Mouse (Mus musculus) small intestine, adult 2 months (tissue): ENCODE measurements around the gene Capns2. TPM values are rescaled to one million over a fixed set of nuclear protein-coding genes. Genes with fewer than 3 reads are reported as not detected.

Source experiments
- H3K27ac ChIP-seq: fragments of 200-500 bp; 2 replicates; pipeline ENCODE4 v1.5.1; 2012; ENCODE audit warnings: low read depth, low read length, control low read depth, inconsistent platforms; ENCODE audit not compliant: insufficient read depth
- H3K27me3 ChIP-seq: fragments of 200-500 bp; 2 replicates; pipeline ENCODE4 v1.6.1; 2012; ENCODE audit warnings: mild to moderate bottlenecking, moderate library complexity, low read length, inconsistent platforms; ENCODE audit not compliant: control insufficient read depth, insufficient read depth
- H3K36me3 ChIP-seq: fragments of 200-500 bp; 2 replicates; pipeline ENCODE4 v1.6.1; 2012; ENCODE audit warnings: mild to moderate bottlenecking, low read length, control low read depth, inconsistent platforms; ENCODE audit not compliant: control insufficient read depth, insufficient read depth
- H3K4me1 ChIP-seq: fragments of 200-500 bp; 2 replicates; pipeline ENCODE4 v1.6.1; 2012; ENCODE audit warnings: low read length, inconsistent platforms, mixed read lengths; ENCODE audit not compliant: control insufficient read depth, insufficient read depth, insufficient read length
- H3K4me3 ChIP-seq: fragments of 200-500 bp; 2 replicates; pipeline ENCODE4 v1.5.1; 2012; ENCODE audit warnings: low read depth, mild to moderate bottlenecking, control low read depth, inconsistent platforms, low read length, moderate library complexity
- CTCF ChIP-seq: fragments of 200-500 bp; IDR thresholded peaks from 2 replicates; pipeline ENCODE4 v1.5.1; 2012; ENCODE audit warnings: low read depth, mild to moderate bottlenecking, control low read depth, inconsistent platforms, low read length, moderate library complexity, mixed read lengths; ENCODE audit not compliant: insufficient replicate concordance, insufficient read length; ENCODE audit errors: extremely low read depth
- POLR2A ChIP-seq: fragments of 200-500 bp; IDR thresholded peaks from 2 replicates; pipeline ENCODE4 v1.6.1; 2012; ENCODE audit warnings: low read depth, mild to moderate bottlenecking, control low read depth, inconsistent platforms, low read length, moderate library complexity
- WGBS: fragments of 180-500 bp; shearing (Covaris S2); methylation state at CpG from one replicate; pipeline ENCODE4 v1.1.7; 2018; 5-methylcytosine and 5-hydroxymethylcytosine counted together
- polyA plus RNA-seq: library from polyadenylated mRNA; depleted of rRNA; stranded (reverse); fragments of >200 nt; gene quantifications from 2 replicates; pipeline ENCODE4 v1.2.3, GENCODE M21; 2012; rRNA removed

Capns2 gene
- not detected in 2 replicates for polyA plus RNA-seq

GRCm38 (mm10) chr8:92901107-92901506, at the start of gene Capns2:
Gene Capns2, plus strand, starts transcription at chr8:92901407.
- no peak within 1 kb of the TSS for H3K27ac ChIP-seq
- no peak within 1 kb of the TSS for H3K4me3 ChIP-seq
- H3K27me3 ChIP-seq, result no peaks in the 10 kb centered on the region
- H3K4me1 ChIP-seq, result no peaks in the 10 kb centered on the region
- H3K36me3 ChIP-seq, result no peaks in the 10 kb centered on the region
- TF ChIP-seq POLR2A (no peak), CTCF (no peak)
- 93% methylated on average over 5 of the region's 5 CpGs for WGBS

- 0 out of 2 replicates have a peak overlapping the region, but pooled peaks have one; percentile 4 for H3K4me3 ChIP-seq
- peaks cover 4% of the 10 kb centered on the region for H3K4me1 ChIP-seq
- no peaks in the 10 kb centered on the region for H3K27me3 ChIP-seq
- no peak for TF ChIP-seq POLR2A
- TF ChIP-seq CTCF, result no peak
- 54% methylated on average over 18 of the region's 18 CpGs for WGBS
- H3K36me3 ChIP-seq, result no peaks in the 10 kb centered on the region
- peak overlapping the region; percentile 53; the same call in 1 of the 2 replicates for H3K27ac ChIP-seq
Observed at GRCm38 (mm10) chr8:92853188-92853983, 47.8 kb upstream of the Capns2 start.

- WGBS, result 70% methylated on average over 3 of the region's 3 CpGs
- no peak for TF ChIP-seq POLR2A
- no peak for TF ChIP-seq CTCF
- peaks cover 4% of the 10 kb centered on the region for H3K4me1 ChIP-seq
- no peak overlapping the region for H3K27ac ChIP-seq
- H3K36me3 ChIP-seq, result no peaks in the 10 kb centered on the region
- no peaks in the 10 kb centered on the region for H3K27me3 ChIP-seq
- H3K4me3 ChIP-seq, result no peak overlapping the region
Observed at GRCm38 (mm10) chr8:92854673-92855072, 46.5 kb upstream of the Capns2 start.

DNA sequence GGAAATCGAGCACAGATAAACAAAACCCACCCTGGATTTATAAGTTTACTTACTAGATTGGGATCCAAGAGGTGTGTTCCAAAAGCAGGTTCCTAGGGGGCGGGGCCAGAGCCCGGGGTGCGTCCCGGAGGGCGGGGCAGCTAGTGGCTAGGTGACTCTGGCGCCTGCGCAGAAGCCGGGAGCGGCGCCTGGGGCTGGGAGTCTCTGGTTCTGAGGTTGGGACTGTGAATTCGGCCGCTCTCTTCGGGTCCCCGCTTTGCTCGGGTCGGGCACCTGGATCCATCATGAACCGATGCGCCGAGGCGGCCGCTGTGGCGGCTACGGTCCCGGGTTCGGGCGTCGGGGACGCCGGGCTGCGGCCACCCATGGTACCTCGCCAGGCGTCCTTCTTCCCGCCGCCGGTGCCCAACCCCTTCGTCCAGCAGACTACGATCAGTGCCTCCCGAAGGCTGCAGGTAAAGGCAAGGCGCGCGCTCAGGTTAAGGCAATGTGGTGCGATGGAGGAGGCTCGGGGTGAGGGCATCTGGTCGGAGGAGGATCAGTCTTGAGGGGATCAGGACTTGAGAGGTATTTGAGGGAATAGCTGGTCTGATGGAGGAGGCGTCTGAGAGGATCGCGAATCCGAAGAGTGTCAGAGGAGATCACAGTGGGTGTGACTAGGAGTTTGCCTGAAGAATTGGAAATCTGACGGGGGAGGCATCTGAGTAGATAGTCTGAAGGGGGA, 45.9 kb upstream of the Capns2 start, which contains the start of gene Lpcat2:
TSS of gene Lpcat2 (plus strand) at position 169 of the 724 bp plus-strand sequence.
- H3K36me3 ChIP-seq, result no peaks in the 10 kb centered on the region
- WGBS, result 3% methylated on average over 50 of the region's 50 CpGs
- peak within 1 kb of the TSS; percentile 37; the same call in 1 of the 2 replicates for H3K27ac ChIP-seq
- H3K27me3 ChIP-seq, result no peaks in the 10 kb centered on the region
- H3K4me3 ChIP-seq, result peak within 1 kb of the TSS; percentile 77
- TF ChIP-seq POLR2A (no peak), CTCF (no peak)
- peaks cover 4% of the 10 kb centered on the region for H3K4me1 ChIP-seq

DNA sequence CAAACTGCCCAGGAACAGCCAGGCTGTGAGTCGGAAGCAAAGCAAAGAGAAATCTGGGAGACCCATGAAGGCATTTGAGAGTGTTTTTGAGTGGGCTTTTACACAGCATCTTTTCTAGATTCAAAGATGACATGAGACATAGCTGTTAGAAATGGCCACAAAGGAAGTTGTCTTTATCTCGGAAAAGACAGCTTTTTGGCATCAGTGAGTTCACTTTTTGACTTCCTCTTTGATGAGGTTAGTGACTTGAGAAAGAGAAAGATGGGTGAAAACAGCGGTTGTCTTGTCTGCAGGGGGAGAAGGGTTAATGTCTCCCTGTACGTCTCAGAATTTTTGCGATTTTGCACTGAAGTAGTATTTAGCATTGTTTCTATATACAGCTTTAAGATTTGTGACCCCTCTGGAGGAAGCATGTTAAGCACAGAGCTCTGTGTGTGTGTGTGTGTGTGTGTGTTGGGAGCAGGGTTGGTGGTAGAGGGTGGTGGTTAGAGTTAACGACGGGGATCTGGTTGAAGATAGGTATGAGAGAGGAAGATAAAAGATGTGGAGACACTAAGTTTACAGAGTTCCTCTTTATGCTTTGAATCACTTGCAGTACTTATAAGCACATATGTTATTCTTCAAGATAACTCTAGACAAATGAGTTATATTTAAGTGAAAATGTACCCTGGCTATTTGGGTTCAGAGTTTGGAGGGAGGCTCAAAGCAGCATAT, 44.8 kb upstream of the Capns2 start:
- Histone ChIP-seq H3K27me3 (no peaks in the 10 kb centered on the region), H3K4me1 (peaks cover 4% of the 10 kb centered on the region), H3K27ac (0 out of 2 replicates have a peak overlapping the region, but pooled peaks have one; percentile 37), H3K36me3 (no peaks in the 10 kb centered on the region), H3K4me3 (peak overlapping the region; percentile 77)
- TF ChIP-seq POLR2A, result no peak
- no peak for TF ChIP-seq CTCF
- WGBS, result 83% methylated on average over 7 of the region's 7 CpGs

DNA sequence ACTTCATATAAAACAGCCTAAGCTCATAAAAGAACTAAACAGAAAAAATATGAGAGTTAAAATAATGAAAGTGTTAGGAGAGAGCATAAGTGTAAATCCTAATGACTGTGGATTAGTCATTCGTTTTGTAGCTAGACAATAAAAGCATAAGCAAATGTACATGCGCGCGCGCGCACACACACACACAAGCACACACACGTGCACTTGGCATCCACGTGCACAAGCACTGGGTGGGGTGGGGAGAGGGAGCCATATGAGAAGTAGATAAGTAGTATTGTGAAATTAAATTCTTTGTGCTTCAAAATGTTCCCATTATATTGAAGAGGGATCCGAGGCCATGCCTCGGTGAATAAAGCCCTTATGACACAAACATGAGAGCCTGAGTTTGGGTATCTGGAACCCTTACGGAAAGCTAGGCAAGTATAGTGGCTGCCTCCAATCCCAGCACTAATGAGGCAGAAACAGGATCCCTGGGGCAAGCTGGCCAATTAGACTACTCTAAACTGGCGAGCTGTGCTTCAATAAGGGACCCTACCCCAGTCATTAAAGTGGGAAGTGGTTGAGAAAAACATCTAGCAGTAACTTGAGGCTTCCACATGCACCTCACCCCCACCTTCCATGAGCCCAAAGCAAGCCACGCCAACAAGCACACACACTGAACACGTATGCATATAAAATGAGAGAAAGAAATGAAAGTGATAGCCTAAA, 42.6 kb upstream of the Capns2 start:
- WGBS, result 84% methylated on average over 14 of the region's 14 CpGs
- no peak overlapping the region for H3K4me3 ChIP-seq
- peaks cover 4% of the 10 kb centered on the region for H3K4me1 ChIP-seq
- H3K27ac ChIP-seq, result no peak overlapping the region
- H3K27me3 ChIP-seq, result no peaks in the 10 kb centered on the region
- H3K36me3 ChIP-seq, result no peaks in the 10 kb centered on the region
- TF ChIP-seq POLR2A (no peak), CTCF (no peak)
